8 mouse cellular contexts compared by ENCODE assay signal in genomic region chr17:21680019-21680376, GRCm38 (mm10). TPM values are rescaled to one million over a fixed set of nuclear protein-coding genes. Genes with fewer than 3 reads are reported as not detected.
A peak's percentile ranks its signal among the peaks of the same experiment; 100 is the strongest.
DNase-seq lines count a peak whose midpoint lies in the region; ATAC-seq and TF ChIP-seq lines count a peak whose summit lies in the region.
"Not testable (repeated sequence)": the region's sequence is repeated elsewhere in the genome, so short reads cannot be mapped to it uniquely, and the experiment has no call there.

No protein-coding gene starts in this region.

- not testable (repeated sequence) for H3K27me3 ChIP-seq in embryonic facial prominence, embryonic 12.5 days; forebrain, postnatal 0 days (ENCODE audit: insufficient read depth, low read length); hindbrain, embryonic 11.5 days (ENCODE audit: control insufficient read depth, insufficient read depth, low read length); kidney, postnatal 0 days (ENCODE audit: insufficient read depth, low read length); liver, embryonic 16.5 days (ENCODE audit: control insufficient read depth, insufficient read depth, low read depth, low read length); midbrain, embryonic 13.5 days; stomach, embryonic 14.5 days (ENCODE audit: control insufficient read depth, insufficient read depth, low read length)

- under 1% methylated on average over 10 of the region's 10 CpGs for WGBS in embryonic facial prominence, embryonic 12.5 days
- WGBS in forebrain, postnatal 0 days, result 1% methylated on average over 10 of the region's 10 CpGs
- WGBS in hindbrain, embryonic 11.5 days, result under 1% methylated on average over 10 of the region's 10 CpGs
- WGBS in kidney, postnatal 0 days, result 2% methylated on average over 10 of the region's 10 CpGs
- WGBS in liver, embryonic 16.5 days (ENCODE audit: insufficient replicate concordance), result 0% methylated on average over 9 of the region's 10 CpGs
- under 1% methylated on average over 10 of the region's 10 CpGs for whole genome bisulfite sequencing in midbrain, embryonic 13.5 days
- 0% methylated on average over 10 of the region's 10 CpGs for WGBS in stomach, embryonic 14.5 days

- H3K36me3 ChIP-seq in ES-E14 (ENCODE audit: control insufficient read depth, insufficient read depth, low read length, poor library complexity, severe bottlenecking); embryonic facial prominence, embryonic 12.5 days; forebrain, postnatal 0 days (ENCODE audit: insufficient read depth); hindbrain, embryonic 11.5 days (ENCODE audit: control insufficient read depth, insufficient read depth, low read length); kidney, postnatal 0 days (ENCODE audit: insufficient read depth, low read length); liver, embryonic 16.5 days (ENCODE audit: control insufficient read depth, insufficient read depth); midbrain, embryonic 13.5 days; stomach, embryonic 14.5 days (ENCODE audit: control insufficient read depth, insufficient read depth, low read length): not testable (repeated sequence)

- H3K9me3 ChIP-seq in ES-E14 (ENCODE audit: control insufficient read depth, insufficient read depth, low read depth, low read length); embryonic facial prominence, embryonic 12.5 days; forebrain, postnatal 0 days (ENCODE audit: low read length); hindbrain, embryonic 11.5 days (ENCODE audit: control insufficient read depth, low read length); kidney, postnatal 0 days (replicated peaks; ENCODE audit: low read length); liver, embryonic 16.5 days (replicated peaks; ENCODE audit: control insufficient read depth, low read length); midbrain, embryonic 13.5 days; stomach, embryonic 14.5 days (ENCODE audit: control insufficient read depth, low read depth, low read length): not testable (repeated sequence)

- peak overlapping the region; percentile 52 for H3K4me2 ChIP-seq in embryonic facial prominence, embryonic 12.5 days (replicated peaks)
- peak overlapping the region; percentile 57 for H3K4me2 ChIP-seq in forebrain, postnatal 0 days (ENCODE audit: low read depth)
- H3K4me2 ChIP-seq in hindbrain, embryonic 11.5 days (replicated peaks; ENCODE audit: low read depth, low read length), result peak overlapping the region; percentile 34
- H3K4me2 ChIP-seq in kidney, postnatal 0 days (ENCODE audit: low read length), result peak overlapping the region; percentile 60
- peak overlapping the region; percentile 71 for H3K4me2 ChIP-seq in liver, embryonic 16.5 days (ENCODE audit: low read depth, low read length)
- peak overlapping the region; percentile 52 for H3K4me2 ChIP-seq in midbrain, embryonic 13.5 days (replicated peaks)
- not testable (repeated sequence) for H3K4me2 ChIP-seq in stomach, embryonic 14.5 days (replicated peaks; ENCODE audit: low read depth, low read length)

- TF ChIP-seq CTCF in forebrain, postnatal 0 days (IDR thresholded peaks at IDR 0.05; ENCODE audit: low read depth); kidney, postnatal 0 days (IDR thresholded peaks at IDR 0.05; ENCODE audit: low read depth): not testable (repeated sequence)

- ATAC-seq in embryonic facial prominence, embryonic 12.5 days (ENCODE audit: insufficient number of reproducible peaks, insufficient read depth, low FRiP score, low TSS enrichment), result peak; percentile 92
- peak; percentile 79 for ATAC-seq in forebrain, postnatal 0 days
- ATAC-seq in hindbrain, embryonic 11.5 days (ENCODE audit: low FRiP score), result peak; percentile 89; the same call in 1 of the 2 replicates
- ATAC-seq in kidney, postnatal 0 days (replicated peaks; ENCODE audit: low FRiP score, low read depth), result not testable (repeated sequence)
- ATAC-seq in liver, embryonic 16.5 days (ENCODE audit: low read depth), result peak; percentile 75
- ATAC-seq in midbrain, embryonic 13.5 days, result peak; percentile 93
- ATAC-seq in stomach, embryonic 14.5 days (ENCODE audit: insufficient number of reproducible peaks, insufficient read depth, low FRiP score, low read depth), result peak; percentile 91

- not testable (repeated sequence) for DNase-seq in ES-E14 (ENCODE audit: low read depth, low spot score); forebrain, postnatal 0 days; hindbrain, embryonic 11.5 days (ENCODE audit: low spot score); kidney, postnatal 0 days (ENCODE audit: low spot score)

- H3K4me1 ChIP-seq in ES-E14 (ENCODE audit: control insufficient read depth in 2 of 2, insufficient read depth in 2 of 2, low read length in 2 of 2, poor library complexity in 1 of 2); embryonic facial prominence, embryonic 12.5 days; forebrain, postnatal 0 days (ENCODE audit: insufficient read depth); hindbrain, embryonic 11.5 days (replicated peaks; ENCODE audit: control insufficient read depth, insufficient read depth, low read length); kidney, postnatal 0 days (replicated peaks; ENCODE audit: insufficient read depth, low read length); liver, embryonic 16.5 days (ENCODE audit: control insufficient read depth, low read depth, low read length); stomach, embryonic 14.5 days (ENCODE audit: control insufficient read depth, insufficient read depth, low read length): not testable (repeated sequence)
- peaks cover 11% of the 10 kb centered on the region for H3K4me1 ChIP-seq in midbrain, embryonic 13.5 days (replicated peaks)

- not testable (repeated sequence) for H3K27ac ChIP-seq in ES-E14 (ENCODE audit: insufficient read depth, low read depth, low read length, poor library complexity, severe bottlenecking); embryonic facial prominence, embryonic 12.5 days; forebrain, postnatal 0 days (ENCODE audit: low read depth, low read length); hindbrain, embryonic 11.5 days (ENCODE audit: low read depth, low read length)
- peak overlapping the region; percentile 78; the same call in 1 of the 2 replicates for H3K27ac ChIP-seq in kidney, postnatal 0 days
- H3K27ac ChIP-seq in liver, embryonic 16.5 days (ENCODE audit: low read length), result peak overlapping the region; percentile 88
- 0 out of 2 replicates have a peak overlapping the region, but pooled peaks have one; percentile 56 for H3K27ac ChIP-seq in midbrain, embryonic 13.5 days
- H3K27ac ChIP-seq in stomach, embryonic 14.5 days (ENCODE audit: low read length), result peak overlapping the region; percentile 63

- peak overlapping the region; percentile 32; the same call in 1 of the 2 replicates for H3K9ac ChIP-seq in ES-E14 (ENCODE audit: insufficient read depth, low read depth, low read length, poor library complexity, severe bottlenecking)
- peak overlapping the region; percentile 33; the same call in 1 of the 2 replicates for H3K9ac ChIP-seq in embryonic facial prominence, embryonic 12.5 days
- peak overlapping the region; percentile 44 for H3K9ac ChIP-seq in forebrain, postnatal 0 days
- H3K9ac ChIP-seq in hindbrain, embryonic 11.5 days (ENCODE audit: low read depth, low read length), result peak overlapping the region; percentile 45
- H3K9ac ChIP-seq in kidney, postnatal 0 days (ENCODE audit: low read depth, low read length), result 0 out of 2 replicates have a peak overlapping the region, but pooled peaks have one; percentile 37
- peak overlapping the region; percentile 61 for H3K9ac ChIP-seq in liver, embryonic 16.5 days (ENCODE audit: low read depth, low read length)
- peak overlapping the region; percentile 61 for H3K9ac ChIP-seq in midbrain, embryonic 13.5 days (replicated peaks)
- 0 out of 2 replicates have a peak overlapping the region, but pooled peaks have one; percentile 6 for H3K9ac ChIP-seq in stomach, embryonic 14.5 days (replicated peaks; ENCODE audit: low read depth, low read length)

- in situ Hi-C loops in ES-E14 (cut with MboI; ENCODE audit: low sequenced_read_pairs in 2 of 2, unreplicated experiment in 2 of 2), result not testable (repeated sequence)

- peak overlapping the region; percentile 76 to 90 for H3K4me3 ChIP-seq in ES-E14 (ENCODE audit: insufficient read depth in 1 of 2, low read depth in 1 of 2, low read length in 2 of 2, poor library complexity in 1 of 2, severe bottlenecking in 1 of 2)
- H3K4me3 ChIP-seq in embryonic facial prominence, embryonic 12.5 days, result peak overlapping the region; percentile 47
- peak overlapping the region; percentile 37 for H3K4me3 ChIP-seq in forebrain, postnatal 0 days (ENCODE audit: low read depth, low read length)
- H3K4me3 ChIP-seq in hindbrain, embryonic 11.5 days (ENCODE audit: low read depth, low read length), result peak overlapping the region; percentile 38
- peak overlapping the region; percentile 40 for H3K4me3 ChIP-seq in kidney, postnatal 0 days (replicated peaks; ENCODE audit: low read depth, low read length)
- peak overlapping the region; percentile 71 for H3K4me3 ChIP-seq in liver, embryonic 16.5 days (ENCODE audit: low read depth, low read length)
- peak overlapping the region; percentile 48 for H3K4me3 ChIP-seq in midbrain, embryonic 13.5 days (replicated peaks)
- peak overlapping the region; percentile 38 for H3K4me3 ChIP-seq in stomach, embryonic 14.5 days (ENCODE audit: low read depth, low read length)

RNA-seq across cellular contexts. Expression of gene Gm10226, which starts 11.7 kb away (rescaled TPM):
- 3.4 TPM in 1 of 2 replicates, not detected in the other for total RNA-seq in ES-E14 (2012; rRNA removed)
- polyA plus RNA-seq in embryonic facial prominence, embryonic 12.5 days (2016; fragmentation: Nextera tagmentation; extraction: Ambion mirVana), result 8.3 and 10.9 TPM in 2 replicates
- not detected in 2 replicates for total RNA-seq in forebrain, postnatal 0 days (2014; rRNA removed)
- polyA plus RNA-seq in forebrain, postnatal 0 days (2015; fragmentation: Nextera tagmentation; extraction: Ambion mirVana), result 7.4 and 10.2 TPM in 2 replicates
- 13.5 TPM in 2 replicates for polyA plus RNA-seq in hindbrain, embryonic 11.5 days (2014; fragmentation: Nextera tagmentation; extraction: Ambion mirVana)
- polyA plus RNA-seq in kidney, postnatal 0 days (2015; fragmentation: Nextera tagmentation; extraction: Ambion mirVana), result 4.6 and 7.9 TPM in 2 replicates
- 2.6 and 4.6 TPM in 2 replicates for polyA plus RNA-seq in liver, embryonic 16.5 days (2015; fragmentation: Nextera tagmentation; extraction: Ambion mirVana)
- polyA plus RNA-seq in midbrain, embryonic 13.5 days (2015; fragmentation: Nextera tagmentation; extraction: Ambion mirVana), result 18.5 and 23.8 TPM in 2 replicates
- polyA plus RNA-seq in stomach, embryonic 14.5 days (2014; fragmentation: Nextera tagmentation; extraction: Ambion mirVana), result 5.4 and 7.0 TPM in 2 replicates

RNA-seq across cellular contexts. Expression of gene Zfp760, which starts 27.5 kb away (rescaled TPM):
- total RNA-seq in ES-E14 (2012; rRNA removed), result 9.7 and 10.0 TPM in 2 replicates
- 17.7 and 20.6 TPM in 2 replicates for polyA plus RNA-seq in embryonic facial prominence, embryonic 12.5 days (2016; fragmentation: Nextera tagmentation; extraction: Ambion mirVana)
- 10.5 and 12.1 TPM in 2 replicates for total RNA-seq in forebrain, postnatal 0 days (2014; rRNA removed)
- 5.5 and 6.3 TPM in 2 replicates for polyA plus RNA-seq in forebrain, postnatal 0 days (2015; fragmentation: Nextera tagmentation; extraction: Ambion mirVana)
- 24.1 and 24.7 TPM in 2 replicates for polyA plus RNA-seq in hindbrain, embryonic 11.5 days (2014; fragmentation: Nextera tagmentation; extraction: Ambion mirVana)
- polyA plus RNA-seq in kidney, postnatal 0 days (2015; fragmentation: Nextera tagmentation; extraction: Ambion mirVana), result 10.3 and 11.0 TPM in 2 replicates
- polyA plus RNA-seq in liver, embryonic 16.5 days (2015; fragmentation: Nextera tagmentation; extraction: Ambion mirVana), result 3.4 and 3.7 TPM in 2 replicates
- polyA plus RNA-seq in midbrain, embryonic 13.5 days (2015; fragmentation: Nextera tagmentation; extraction: Ambion mirVana), result 18.9 and 19.3 TPM in 2 replicates
- 13.1 and 16.5 TPM in 2 replicates for polyA plus RNA-seq in stomach, embryonic 14.5 days (2014; fragmentation: Nextera tagmentation; extraction: Ambion mirVana)

RNA-seq across cellular contexts. Expression of gene Zfp983, which starts 29.6 kb away (rescaled TPM):
- 0.95 and 1.1 TPM in 2 replicates for total RNA-seq in ES-E14 (2012; rRNA removed)
- polyA plus RNA-seq in embryonic facial prominence, embryonic 12.5 days (2016; fragmentation: Nextera tagmentation; extraction: Ambion mirVana), result 5.5 and 6.7 TPM in 2 replicates
- total RNA-seq in forebrain, postnatal 0 days (2014; rRNA removed), result 6.5 and 10.2 TPM in 2 replicates
- 5.9 and 6.6 TPM in 2 replicates for polyA plus RNA-seq in forebrain, postnatal 0 days (2015; fragmentation: Nextera tagmentation; extraction: Ambion mirVana)
- polyA plus RNA-seq in hindbrain, embryonic 11.5 days (2014; fragmentation: Nextera tagmentation; extraction: Ambion mirVana), result 9.6 and 9.9 TPM in 2 replicates
- polyA plus RNA-seq in kidney, postnatal 0 days (2015; fragmentation: Nextera tagmentation; extraction: Ambion mirVana), result 2.7 and 3.4 TPM in 2 replicates
- 0.91 and 1.5 TPM in 2 replicates for polyA plus RNA-seq in liver, embryonic 16.5 days (2015; fragmentation: Nextera tagmentation; extraction: Ambion mirVana)
- 11.9 TPM in 2 replicates for polyA plus RNA-seq in midbrain, embryonic 13.5 days (2015; fragmentation: Nextera tagmentation; extraction: Ambion mirVana)
- polyA plus RNA-seq in stomach, embryonic 14.5 days (2014; fragmentation: Nextera tagmentation; extraction: Ambion mirVana), result 4.9 and 6.3 TPM in 2 replicates

RNA-seq across cellular contexts. Expression of gene Zfp229, which starts 50.6 kb away (rescaled TPM):
- total RNA-seq in ES-E14 (2012; rRNA removed), result 47.0 and 47.5 TPM in 2 replicates
- polyA plus RNA-seq in embryonic facial prominence, embryonic 12.5 days (2016; fragmentation: Nextera tagmentation; extraction: Ambion mirVana), result 8.2 and 8.8 TPM in 2 replicates
- total RNA-seq in forebrain, postnatal 0 days (2014; rRNA removed), result 16.7 and 24.4 TPM in 2 replicates
- polyA plus RNA-seq in forebrain, postnatal 0 days (2015; fragmentation: Nextera tagmentation; extraction: Ambion mirVana), result 3.4 and 5.2 TPM in 2 replicates
- polyA plus RNA-seq in hindbrain, embryonic 11.5 days (2014; fragmentation: Nextera tagmentation; extraction: Ambion mirVana), result 8.8 and 10.4 TPM in 2 replicates
- 5.5 and 5.7 TPM in 2 replicates for polyA plus RNA-seq in kidney, postnatal 0 days (2015; fragmentation: Nextera tagmentation; extraction: Ambion mirVana)
- polyA plus RNA-seq in liver, embryonic 16.5 days (2015; fragmentation: Nextera tagmentation; extraction: Ambion mirVana), result 1.7 and 1.8 TPM in 2 replicates
- 11.4 and 13.3 TPM in 2 replicates for polyA plus RNA-seq in midbrain, embryonic 13.5 days (2015; fragmentation: Nextera tagmentation; extraction: Ambion mirVana)
- 7.0 and 8.3 TPM in 2 replicates for polyA plus RNA-seq in stomach, embryonic 14.5 days (2014; fragmentation: Nextera tagmentation; extraction: Ambion mirVana)

Comparison
In these comparisons a context has a peak if more than half of its experiments do, and no peak if none do; other contexts are left out.
1. H3K9ac ChIP-seq: peak in every context shown above with its lines; median percentile 61 in liver, embryonic 16.5 days; 61 in midbrain, embryonic 13.5 days; 45 in hindbrain, embryonic 11.5 days; 44 in forebrain, postnatal 0 days; 37 in kidney, postnatal 0 days; 33 in embryonic facial prominence, embryonic 12.5 days; 32 in ES-E14; 6 in stomach, embryonic 14.5 days.